8 mouse cellular contexts compared by ENCODE assay signal in the genomic region with DNA sequence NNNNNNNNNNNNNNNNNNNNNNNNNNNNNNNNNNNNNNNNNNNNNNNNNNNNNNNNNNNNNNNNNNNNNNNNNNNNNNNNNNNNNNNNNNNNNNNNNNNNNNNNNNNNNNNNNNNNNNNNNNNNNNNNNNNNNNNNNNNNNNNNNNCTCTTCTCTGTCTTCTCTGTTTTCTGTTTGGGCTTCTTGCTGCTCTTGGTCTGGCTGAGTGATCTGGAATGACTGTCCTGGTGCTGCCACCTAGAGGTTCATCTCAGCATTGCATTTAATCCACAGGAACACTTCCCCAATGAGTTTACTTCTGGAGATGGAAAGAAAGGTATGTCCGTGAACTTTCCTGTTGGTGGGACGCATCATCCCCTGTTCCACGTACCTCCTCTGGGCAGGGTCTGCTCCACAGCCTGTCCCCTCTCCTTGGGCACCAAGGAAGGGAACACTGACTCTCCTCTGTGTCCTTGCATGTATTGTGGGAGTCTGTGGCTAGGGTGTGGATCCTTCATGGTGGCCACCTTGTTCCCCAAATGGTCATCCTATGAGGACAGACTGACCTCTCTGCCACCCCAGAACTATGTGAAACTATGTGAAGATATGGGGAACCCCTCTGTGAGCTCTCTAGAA. TPM values are rescaled to one million over a fixed set of nuclear protein-coding genes. Genes with fewer than 3 reads are reported as not detected.
DNase-seq lines count a peak whose midpoint lies in the region; ATAC-seq lines count a peak whose summit lies in the region.

No protein-coding gene starts in this region.

- no peaks in the 10 kb centered on the region for H3K36me3 ChIP-seq in intestine, embryonic 15.5 days

- H3K27me3 ChIP-seq in intestine, embryonic 15.5 days (replicated peaks), result no peaks in the 10 kb centered on the region

- DNase-seq in ZHBTc4 (ENCODE audit: low read depth, low spot score), result peak; percentile 86
- DNase-seq in cerebellum, postnatal 10 days, result peak; percentile 92 to 95
- DNase-seq in frontal cortex, postnatal 36 days (ENCODE audit: low spot score in 2 of 2), result peak; percentile 86 to 90
- peak; percentile 55 to 92 for DNase-seq in left cerebral cortex, adult 9 months (ENCODE audit: low spot score in 2 of 2)
- peak; percentile 86 for DNase-seq in mesoderm, embryonic 11.5 days (ENCODE audit: low read depth, low spot score)
- DNase-seq in right cerebral cortex, postnatal 36 days (ENCODE audit: low spot score in 2 of 2), result peak; percentile 66 to 76
- DNase-seq in urinary bladder, postnatal 4 days (ENCODE audit: low spot score in 2 of 2), result peak; percentile 64 to 78

- no peaks in the 10 kb centered on the region for H3K9me3 ChIP-seq in intestine, embryonic 15.5 days

- no peak overlapping the region for H3K4me2 ChIP-seq in intestine, embryonic 15.5 days (replicated peaks)

- H3K4me1 ChIP-seq in intestine, embryonic 15.5 days (replicated peaks), result peaks cover 7% of the 10 kb centered on the region; the same call in 1 of the 2 replicates

- no peak overlapping the region for H3K9ac ChIP-seq in intestine, embryonic 15.5 days

- H3K27ac ChIP-seq in intestine, embryonic 15.5 days, result no peak overlapping the region

- 11% methylated on average over 3 of the region's 3 CpGs for WGBS in intestine, embryonic 15.5 days

- peak; percentile 42 for ATAC-seq in intestine, embryonic 15.5 days

- H3K4me3 ChIP-seq in intestine, embryonic 15.5 days (replicated peaks), result no peak overlapping the region

RNA-seq across cellular contexts. Expression of a gene that starts 35.8 kb away (rescaled TPM):
- polyA plus RNA-seq in intestine, embryonic 15.5 days (2015; fragmentation: Nextera tagmentation; extraction: Ambion mirVana), result 0.88 and 1.9 TPM in 2 replicates
